Mouse (Mus musculus): ENCODE results near the gene Aldh9a1. TPM values are rescaled to one million over a fixed set of nuclear protein-coding genes. Genes with fewer than 3 reads are reported as not detected.
A peak's percentile ranks its signal among the peaks of the same experiment; 100 is the strongest.

The Aldh9a1 gene
- polyA plus RNA-seq, 1 experiment from 2014 or later: 204 TPM

DNA sequence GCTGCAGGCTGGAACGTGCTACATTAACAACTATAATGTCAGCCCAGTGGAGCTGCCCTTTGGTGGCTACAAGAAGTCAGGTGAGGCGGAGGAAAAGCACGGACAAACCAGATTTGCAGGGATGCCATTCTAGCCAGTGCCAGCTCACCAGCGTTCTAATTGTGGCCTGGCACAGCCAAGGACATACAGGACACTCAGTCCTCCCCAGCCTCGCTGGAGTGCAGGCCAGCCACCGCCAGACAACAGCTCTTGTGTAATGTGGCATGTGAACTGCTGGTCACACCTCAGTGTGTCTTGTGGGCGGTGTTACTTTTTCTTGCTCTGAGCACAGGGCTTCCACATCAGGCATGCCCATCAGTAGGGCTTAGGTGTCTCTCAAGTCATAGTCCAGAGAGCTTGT, 16.0 kb downstream of the Aldh9a1 start:
- Histone ChIP-seq H3K4me1 (ENCODE audit: control insufficient read depth, insufficient read depth, low read length) (no peaks in the 10 kb centered on the region), H3K36me3 (ENCODE audit: control insufficient read depth, insufficient read depth, low read length) (peaks cover 13% of the 10 kb centered on the region; the same call in 1 of the 2 replicates), H3K27ac (ENCODE audit: low read length) (no peak overlapping the region), H3K9me3 (ENCODE audit: control insufficient read depth, low read length) (no peaks in the 10 kb centered on the region), H3K4me3 (ENCODE audit: low read length) (no peak overlapping the region), H3K27me3 (replicated peaks; ENCODE audit: control insufficient read depth, insufficient read depth, low read length) (no peaks in the 10 kb centered on the region), H3K4me2 (ENCODE audit: low read depth, low read length) (no peak overlapping the region), H3K9ac (ENCODE audit: low read depth, low read length) (no peak overlapping the region)
- WGBS: 92% methylated on average over 7 of the region's 7 CpGs
- ATAC-seq: no peak

DNA sequence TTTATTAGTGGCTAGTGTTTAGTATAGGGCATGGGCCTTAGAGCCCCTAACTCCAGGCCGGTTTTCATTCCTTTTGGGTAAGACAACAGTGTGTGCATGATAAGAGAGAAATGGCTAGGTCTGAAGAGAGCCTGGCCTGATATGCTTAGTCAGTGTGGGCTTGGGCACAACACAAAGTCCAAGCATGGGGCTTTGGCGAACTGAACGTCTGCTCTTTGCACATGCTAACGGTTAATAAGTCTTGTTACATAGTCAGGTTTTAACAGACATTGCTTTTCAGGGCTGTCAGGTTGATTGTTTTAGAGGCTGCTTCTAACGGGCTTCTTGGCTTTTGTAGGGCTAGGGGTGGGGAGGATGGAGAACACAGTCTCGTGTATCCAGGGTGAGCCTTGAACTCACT, 16.8 kb downstream of the Aldh9a1 start:
- no peak overlapping the region for H3K4me3 ChIP-seq (ENCODE audit: low read length)
- no peaks in the 10 kb centered on the region for H3K4me1 ChIP-seq (ENCODE audit: control insufficient read depth, insufficient read depth, low read length)
- H3K27me3 ChIP-seq (replicated peaks; ENCODE audit: control insufficient read depth, insufficient read depth, low read length): no peaks in the 10 kb centered on the region
- no peak overlapping the region for H3K4me2 ChIP-seq (ENCODE audit: low read depth, low read length)
- ATAC-seq: no peak
- 86% methylated on average over 6 of the region's 6 CpGs for WGBS
- no peak overlapping the region for H3K9ac ChIP-seq (ENCODE audit: low read depth, low read length)
- peaks cover 8% of the 10 kb centered on the region; the same call in 1 of the 2 replicates for H3K36me3 ChIP-seq (ENCODE audit: control insufficient read depth, insufficient read depth, low read length)
- H3K9me3 ChIP-seq (ENCODE audit: control insufficient read depth, low read length): no peaks in the 10 kb centered on the region
- H3K27ac ChIP-seq (ENCODE audit: low read length): no peak overlapping the region

DNA sequence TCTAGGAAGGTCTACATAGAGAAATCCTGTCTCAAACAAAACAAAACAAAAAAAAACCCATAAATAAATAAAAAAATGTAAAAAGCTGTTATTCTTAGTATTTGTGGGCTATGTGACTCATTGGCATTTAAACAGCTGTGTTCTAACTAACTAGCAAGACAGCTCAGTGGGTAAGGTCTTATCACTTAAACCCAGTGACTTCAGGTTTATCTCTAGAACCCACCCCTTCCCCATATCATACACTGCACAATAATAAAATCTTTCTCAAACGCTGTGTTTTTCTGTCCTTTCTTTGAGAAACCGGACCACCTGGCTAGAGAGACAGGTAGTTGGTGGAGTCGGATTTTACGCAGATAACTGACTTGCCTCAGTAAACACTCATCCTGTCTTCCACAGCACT, 18.2 kb downstream of the Aldh9a1 start:
- H3K4me3 ChIP-seq (ENCODE audit: low read length): no peak overlapping the region
- H3K27me3 ChIP-seq (replicated peaks; ENCODE audit: control insufficient read depth, insufficient read depth, low read length): no peaks in the 10 kb centered on the region
- no peak for ATAC-seq
- no peaks in the 10 kb centered on the region for H3K4me1 ChIP-seq (ENCODE audit: control insufficient read depth, insufficient read depth, low read length)
- no peak overlapping the region for H3K27ac ChIP-seq (ENCODE audit: low read length)
- H3K9ac ChIP-seq (ENCODE audit: low read depth, low read length): no peak overlapping the region
- no peaks in the 10 kb centered on the region for H3K9me3 ChIP-seq (ENCODE audit: control insufficient read depth, low read length)
- H3K36me3 ChIP-seq (ENCODE audit: control insufficient read depth, insufficient read depth, low read length): peaks cover 8% of the 10 kb centered on the region; the same call in 1 of the 2 replicates
- H3K4me2 ChIP-seq (ENCODE audit: low read depth, low read length): no peak overlapping the region
- WGBS: 87% methylated on average over 4 of the region's 4 CpGs

DNA sequence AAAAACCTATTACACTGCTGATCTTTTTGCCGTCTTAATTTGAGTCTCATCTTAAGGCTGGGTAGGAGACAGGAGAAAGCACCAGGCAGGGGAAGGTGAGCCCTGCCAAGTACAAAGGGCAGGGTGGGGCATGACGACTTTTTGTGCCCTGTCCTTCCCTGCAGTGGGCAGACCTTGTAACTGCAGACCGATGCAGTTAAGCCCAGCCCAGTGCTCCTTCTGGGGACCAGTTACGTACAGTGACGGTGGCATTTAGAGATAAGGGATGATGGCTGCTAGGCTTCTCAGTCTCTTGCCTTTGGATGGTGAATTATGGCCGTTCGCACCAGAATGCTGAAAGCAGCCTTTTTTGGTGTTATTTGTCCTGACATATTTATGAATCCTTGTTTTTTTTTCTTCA, 18.7 kb downstream of the Aldh9a1 start:
- H3K4me1 ChIP-seq (ENCODE audit: control insufficient read depth, insufficient read depth, low read length): no peaks in the 10 kb centered on the region
- no peak overlapping the region for H3K4me3 ChIP-seq (ENCODE audit: low read length)
- H3K27ac ChIP-seq (ENCODE audit: low read length): no peak overlapping the region
- H3K9ac ChIP-seq (ENCODE audit: low read depth, low read length): no peak overlapping the region
- no peak overlapping the region for H3K4me2 ChIP-seq (ENCODE audit: low read depth, low read length)
- H3K9me3 ChIP-seq (ENCODE audit: control insufficient read depth, low read length): no peaks in the 10 kb centered on the region
- 77% methylated on average over 7 of the region's 7 CpGs for WGBS
- H3K27me3 ChIP-seq (replicated peaks; ENCODE audit: control insufficient read depth, insufficient read depth, low read length): no peaks in the 10 kb centered on the region
- ATAC-seq: peak; percentile 58
- peaks cover 8% of the 10 kb centered on the region; the same call in 1 of the 2 replicates for H3K36me3 ChIP-seq (ENCODE audit: control insufficient read depth, insufficient read depth, low read length)

DNA sequence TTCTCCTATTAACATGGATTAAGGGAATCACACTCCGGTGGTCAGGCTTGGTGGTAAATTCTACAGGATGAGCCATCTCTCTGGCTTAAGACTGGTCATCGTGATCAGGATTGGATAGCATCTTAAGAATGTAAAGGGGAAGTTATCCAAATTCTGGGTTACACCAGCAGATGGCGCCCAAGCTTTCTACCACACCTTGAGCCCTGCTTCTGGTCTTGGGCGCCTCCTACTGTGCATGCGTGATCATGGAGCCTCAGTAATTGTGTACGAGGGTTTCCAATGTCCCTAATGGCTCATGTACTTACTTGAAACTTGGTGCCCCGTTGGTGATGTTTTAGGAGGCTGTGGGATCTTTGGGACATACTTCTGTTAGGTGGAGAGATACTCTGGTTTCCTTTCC, 20.1 kb downstream of the Aldh9a1 start:
- Histone ChIP-seq H3K9me3 (ENCODE audit: control insufficient read depth, low read length) (no peaks in the 10 kb centered on the region), H3K27ac (ENCODE audit: low read length) (no peak overlapping the region), H3K4me3 (ENCODE audit: low read length) (no peak overlapping the region), H3K27me3 (replicated peaks; ENCODE audit: control insufficient read depth, insufficient read depth, low read length) (no peaks in the 10 kb centered on the region), H3K4me2 (ENCODE audit: low read depth, low read length) (no peak overlapping the region), H3K36me3 (ENCODE audit: control insufficient read depth, insufficient read depth, low read length) (peaks cover 8% of the 10 kb centered on the region; the same call in 1 of the 2 replicates), H3K9ac (ENCODE audit: low read depth, low read length) (peak overlapping the region; percentile 6; the same call in 1 of the 2 replicates), H3K4me1 (ENCODE audit: control insufficient read depth, insufficient read depth, low read length) (peaks cover 8% of the 10 kb centered on the region; the same call in 1 of the 2 replicates)
- peak; percentile 49 for ATAC-seq
- 13% methylated on average over 7 of the region's 7 CpGs for WGBS

DNA sequence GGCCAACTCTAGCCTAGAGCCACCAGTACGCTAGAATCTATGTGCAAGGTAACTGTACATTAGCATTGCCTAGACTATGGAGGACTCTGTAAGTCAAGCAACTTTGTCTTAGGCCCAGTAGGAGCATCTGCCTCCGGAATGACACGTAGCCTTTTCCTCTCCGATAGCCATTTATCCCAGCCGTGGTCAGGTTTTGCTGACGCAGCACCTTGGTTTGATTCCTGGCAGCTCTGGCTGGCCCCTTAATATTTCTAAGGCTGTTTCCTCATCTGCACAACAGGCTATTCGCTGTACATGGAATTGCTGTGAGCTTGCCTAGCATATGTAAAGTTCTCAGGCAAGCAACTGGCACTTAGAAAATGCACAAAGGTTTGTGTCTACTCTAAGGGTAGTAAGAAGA, 22.9 kb downstream of the Aldh9a1 start:
- no peak for ATAC-seq
- Histone ChIP-seq H3K4me1 (ENCODE audit: control insufficient read depth, insufficient read depth, low read length) (peaks cover 23% of the 10 kb centered on the region), H3K27ac (ENCODE audit: low read length) (no peak overlapping the region), H3K27me3 (replicated peaks; ENCODE audit: control insufficient read depth, insufficient read depth, low read length) (no peaks in the 10 kb centered on the region), H3K9ac (ENCODE audit: low read depth, low read length) (no peak overlapping the region), H3K9me3 (ENCODE audit: control insufficient read depth, low read length) (no peaks in the 10 kb centered on the region), H3K4me2 (ENCODE audit: low read depth, low read length) (no peak overlapping the region), H3K4me3 (ENCODE audit: low read length) (no peak overlapping the region), H3K36me3 (ENCODE audit: control insufficient read depth, insufficient read depth, low read length) (0 out of 2 replicates have a peak, but pooled peaks cover 4% of the 10 kb centered on the region)
- 92% methylated on average over 7 of the region's 7 CpGs for WGBS

DNA sequence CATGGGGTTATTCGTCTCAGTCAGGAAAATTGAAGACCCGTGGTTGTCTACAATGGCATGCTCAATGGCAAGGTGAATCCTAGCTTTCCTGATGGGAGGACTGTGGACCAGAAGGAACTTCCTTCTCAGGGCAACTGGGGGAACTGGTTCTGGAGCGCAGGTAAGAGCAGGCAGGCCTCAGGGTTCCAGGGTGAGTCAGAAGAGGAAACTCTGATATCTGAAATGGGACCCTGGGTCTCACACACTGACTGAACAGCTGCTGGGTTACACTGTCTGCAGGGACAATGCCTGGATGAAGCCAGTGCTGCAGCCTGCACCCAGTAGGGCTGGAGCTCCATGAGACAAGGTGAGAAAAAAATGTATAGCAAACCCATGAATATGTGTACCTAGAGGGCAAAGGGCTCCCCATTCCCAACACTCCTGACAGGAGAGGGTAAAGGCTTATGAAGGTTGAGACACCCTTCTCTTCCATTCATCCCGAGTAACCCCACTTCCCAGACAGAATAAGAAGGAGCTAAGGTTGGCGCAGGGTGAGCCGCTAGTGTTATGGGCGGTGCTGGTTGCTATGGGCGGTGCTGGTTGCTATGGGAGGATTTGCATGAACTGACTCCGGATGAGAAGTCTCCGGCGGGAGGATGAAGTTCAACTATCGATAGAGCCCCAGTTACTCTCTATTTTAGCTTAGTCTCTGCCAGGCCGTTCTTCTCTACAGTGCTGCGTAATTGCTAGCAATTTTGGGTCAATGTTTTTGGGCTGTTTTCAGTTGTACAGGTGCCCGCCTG, 24.4 kb downstream of the Aldh9a1 start:
- Histone ChIP-seq H3K4me2 (ENCODE audit: low read depth, low read length) (peak overlapping the region; percentile 37; the same call in 1 of the 2 replicates), H3K27ac (ENCODE audit: low read length) (peak overlapping the region; percentile 63), H3K9ac (ENCODE audit: low read depth, low read length) (no peak overlapping the region), H3K27me3 (replicated peaks; ENCODE audit: control insufficient read depth, insufficient read depth, low read length) (no peaks in the 10 kb centered on the region), H3K4me1 (ENCODE audit: control insufficient read depth, insufficient read depth, low read length) (peaks cover 31% of the 10 kb centered on the region), H3K4me3 (ENCODE audit: low read length) (no peak overlapping the region), H3K9me3 (ENCODE audit: control insufficient read depth, low read length) (no peaks in the 10 kb centered on the region), H3K36me3 (ENCODE audit: control insufficient read depth, insufficient read depth, low read length) (0 out of 2 replicates have a peak, but pooled peaks cover 4% of the 10 kb centered on the region)
- peak; percentile 71 for ATAC-seq
- WGBS: 19% methylated on average over 15 of the region's 15 CpGs

DNA sequence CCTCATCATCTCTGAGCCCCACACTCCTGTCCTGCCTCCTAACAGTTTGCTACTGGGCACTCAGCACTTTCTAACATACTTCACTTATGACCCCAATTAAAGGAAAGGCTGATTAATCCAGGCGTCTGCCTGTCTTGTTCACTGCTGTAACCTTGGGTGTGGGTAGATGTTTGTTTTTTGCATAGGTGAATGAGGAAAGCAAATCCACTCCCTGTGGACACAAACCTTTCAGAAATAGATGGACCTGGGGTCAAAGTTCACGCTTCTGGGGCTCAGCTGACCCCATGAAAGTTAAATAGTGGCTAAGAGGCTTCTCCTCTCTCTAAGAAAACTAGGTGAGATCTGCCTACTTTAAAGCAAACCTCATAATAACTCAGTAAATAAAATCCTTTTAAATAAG, 25.2 kb downstream of the Aldh9a1 start:
- Histone ChIP-seq H3K4me2 (ENCODE audit: low read depth, low read length) (peak overlapping the region; percentile 37; the same call in 1 of the 2 replicates), H3K36me3 (ENCODE audit: control insufficient read depth, insufficient read depth, low read length) (0 out of 2 replicates have a peak, but pooled peaks cover 4% of the 10 kb centered on the region), H3K27ac (ENCODE audit: low read length) (peak overlapping the region; percentile 63), H3K9ac (ENCODE audit: low read depth, low read length) (no peak overlapping the region), H3K4me1 (ENCODE audit: control insufficient read depth, insufficient read depth, low read length) (peaks cover 31% of the 10 kb centered on the region), H3K27me3 (replicated peaks; ENCODE audit: control insufficient read depth, insufficient read depth, low read length) (no peaks in the 10 kb centered on the region), H3K9me3 (ENCODE audit: control insufficient read depth, low read length) (no peaks in the 10 kb centered on the region), H3K4me3 (ENCODE audit: low read length) (no peak overlapping the region)
- WGBS: 47% methylated on average over 2 of the region's 2 CpGs
- ATAC-seq: peak; percentile 22

DNA sequence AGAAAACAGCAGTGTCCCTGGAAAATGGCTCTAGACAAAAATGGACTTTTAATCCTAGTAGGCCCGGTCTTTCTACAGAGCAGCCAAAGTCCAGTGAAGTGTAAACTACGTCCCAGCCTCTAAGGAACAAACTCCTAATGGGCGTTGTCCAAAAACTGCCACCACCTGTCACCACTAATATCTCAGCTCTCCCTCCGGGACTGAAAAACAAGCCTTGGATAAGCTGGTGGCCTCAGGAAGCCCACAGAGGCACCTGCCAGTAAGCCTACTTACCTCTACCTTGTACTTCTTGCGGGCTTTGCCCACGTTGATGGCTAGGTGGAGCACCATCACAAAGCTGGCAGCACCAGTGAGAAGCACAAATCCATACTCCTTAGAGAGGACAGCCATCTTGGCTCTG, 28.2 kb downstream of the Aldh9a1 start:
- Histone ChIP-seq H3K4me1 (ENCODE audit: control insufficient read depth, insufficient read depth, low read length) (peaks cover 42% of the 10 kb centered on the region), H3K9me3 (ENCODE audit: control insufficient read depth, low read length) (no peaks in the 10 kb centered on the region), H3K4me2 (ENCODE audit: low read depth, low read length) (no peak overlapping the region), H3K4me3 (ENCODE audit: low read length) (no peak overlapping the region), H3K27ac (ENCODE audit: low read length) (peak overlapping the region; percentile 73), H3K27me3 (replicated peaks; ENCODE audit: control insufficient read depth, insufficient read depth, low read length) (no peaks in the 10 kb centered on the region), H3K36me3 (ENCODE audit: control insufficient read depth, insufficient read depth, low read length) (0 out of 2 replicates have a peak, but pooled peaks cover 4% of the 10 kb centered on the region), H3K9ac (ENCODE audit: low read depth, low read length) (no peak overlapping the region)
- peak; percentile 57 for ATAC-seq
- 64% methylated on average over 6 of the region's 6 CpGs for WGBS
